Mouse (Mus musculus) kidney, postnatal 0 days (tissue): Measurements from ENCODE around the gene Thap12. TPM values are rescaled to one million over a fixed set of nuclear protein-coding genes. Genes with fewer than 3 reads are reported as not detected.
A peak's percentile ranks its signal among the peaks of the same experiment; 100 is the strongest.

ENCODE experiments used
- ATAC-seq: fragments of 200-750 bp; cut with Nextera tagmentation; replicated peaks from 2 replicates; pipeline ENCODE4 v1.8.0; 2017; ENCODE audit warnings: low read depth, moderate number of reproducible peaks, moderate TSS enrichment, moderate library complexity; ENCODE audit not compliant: low FRiP score
- DNase-seq: peaks from one replicate; pipeline ENCODE4 v3.0.0-alpha.2; 2016; ENCODE audit warnings: low spot score
- H3K27ac ChIP-seq: fragments of 300-500 bp; sonication (generic); 2 replicates; pipeline ENCODE4 v1.5.1; 2014; ENCODE audit warnings: mild to moderate bottlenecking
- H3K27me3 ChIP-seq: fragments of 300-500 bp; sonication (generic); 2 replicates; pipeline ENCODE4 v1.6.1; 2014; ENCODE audit warnings: low read length, mixed read lengths; ENCODE audit not compliant: insufficient read depth
- H3K36me3 ChIP-seq: fragments of 300-500 bp; sonication (generic); 2 replicates; pipeline ENCODE4 v1.6.1; 2014; ENCODE audit warnings: low read length, mixed read lengths; ENCODE audit not compliant: insufficient read depth
- H3K4me1 ChIP-seq: fragments of 300-500 bp; sonication (generic); replicated peaks from 2 replicates; pipeline ENCODE4 v1.6.1; 2014; ENCODE audit warnings: antibody characterized with exemption, low read length, mixed read lengths; ENCODE audit not compliant: insufficient read depth
- H3K4me2 ChIP-seq: fragments of 300-500 bp; sonication (generic); 2 replicates; pipeline ENCODE4 v1.6.1; 2014; ENCODE audit warnings: mild to moderate bottlenecking, low read length, moderate library complexity, mixed read lengths
- H3K4me3 ChIP-seq: fragments of 300-500 bp; sonication (generic); replicated peaks from 2 replicates; pipeline ENCODE4 v1.5.1; 2014; ENCODE audit warnings: low read depth, low read length
- H3K9ac ChIP-seq: fragments of 300-500 bp; sonication (generic); 2 replicates; pipeline ENCODE4 v1.6.1; 2014; ENCODE audit warnings: low read depth, low read length
- H3K9me3 ChIP-seq: fragments of 300-500 bp; sonication (generic); replicated peaks from 2 replicates; pipeline ENCODE4 v1.6.1; 2016; ENCODE audit warnings: low read length, inconsistent platforms, mixed read lengths
- CTCF ChIP-seq: IDR thresholded peaks from 2 replicates; pipeline ENCODE4 v1.5.1; 2016; ENCODE audit warnings: antibody characterized with exemption, low read depth, mild to moderate bottlenecking, moderate library complexity
- WGBS: fragments of 180-500 bp; shearing (Covaris S2); extraction: QIAGEN DNeasy Blood & Tissue Kit; methylation state at CpG from one replicate; pipeline ENCODE4 v1.1.7; 2014; 5-methylcytosine and 5-hydroxymethylcytosine counted together
- polyA plus RNA-seq: library from polyadenylated mRNA; unstranded; fragments of >200 nt; fragmentation: Nextera tagmentation; extraction: Ambion mirVana; gene quantifications from 2 replicates; pipeline ENCODE4 v1.2.1, GENCODE M21; 2015

Thap12 gene
- polyA plus RNA-seq, 1 experiment from 2014 or later, result 45.5 TPM

- no peak overlapping the region for H3K4me3 ChIP-seq
- DNase-seq, result peak; percentile 79
- TF ChIP-seq CTCF, result no peak
- 0 out of 2 replicates have a peak, but pooled peaks cover 3% of the 10 kb centered on the region for H3K4me1 ChIP-seq
- 30% methylated on average over 7 of the region's 7 CpGs for WGBS
- H3K9ac ChIP-seq, result no peak overlapping the region
- ATAC-seq, result no peak
- peak overlapping the region; percentile 16 for H3K4me2 ChIP-seq
- no peaks in the 10 kb centered on the region for H3K9me3 ChIP-seq
- peak overlapping the region; percentile 50; the same call in 1 of the 2 replicates for H3K27ac ChIP-seq
- H3K27me3 ChIP-seq, result no peaks in the 10 kb centered on the region
- H3K36me3 ChIP-seq, result no peaks in the 10 kb centered on the region
These were observed 24.5 kb upstream of the Thap12 start for GRCm38 (mm10) chr7:98678441-98678840.

GRCm38 (mm10) chr7:98680691-98681090 lies 22.2 kb upstream of the Thap12 start:
- Histone ChIP-seq H3K4me3 (no peak overlapping the region), H3K9ac (no peak overlapping the region), H3K4me2 (no peak overlapping the region), H3K36me3 (no peaks in the 10 kb centered on the region), H3K27me3 (no peaks in the 10 kb centered on the region), H3K9me3 (no peaks in the 10 kb centered on the region), H3K4me1 (0 out of 2 replicates have a peak, but pooled peaks cover 3% of the 10 kb centered on the region), H3K27ac (no peak overlapping the region)
- ATAC-seq (no peak), DNase-seq (no peak)
- WGBS, result 65% methylated on average over 2 of the region's 2 CpGs
- no peak for TF ChIP-seq CTCF

- ATAC-seq (no peak), DNase-seq (no peak)
- WGBS, result 94% methylated on average over 10 of the region's 10 CpGs
- Histone ChIP-seq H3K27ac (no peak overlapping the region), H3K4me3 (no peak overlapping the region), H3K4me1 (no peaks in the 10 kb centered on the region), H3K9me3 (no peaks in the 10 kb centered on the region), H3K27me3 (no peaks in the 10 kb centered on the region), H3K4me2 (no peak overlapping the region), H3K9ac (no peak overlapping the region), H3K36me3 (no peaks in the 10 kb centered on the region)
- TF ChIP-seq CTCF, result no peak
These were observed 20.1 kb upstream of the Thap12 start for GRCm38 (mm10) chr7:98682821-98683220.

- H3K9ac ChIP-seq, result 0 out of 2 replicates have a peak overlapping the region, but pooled peaks have one; percentile 27
- H3K36me3 ChIP-seq, result no peaks in the 10 kb centered on the region
- H3K4me1 ChIP-seq, result no peaks in the 10 kb centered on the region
- DNase-seq, result peak; percentile 90
- H3K27me3 ChIP-seq, result no peaks in the 10 kb centered on the region
- peak; percentile 76 for TF ChIP-seq CTCF
- H3K4me3 ChIP-seq, result peak overlapping the region; percentile 11; the same call in 1 of the 2 replicates
- peak; percentile 91 for ATAC-seq
- no peaks in the 10 kb centered on the region for H3K9me3 ChIP-seq
- no peak overlapping the region for H3K27ac ChIP-seq
- 16% methylated on average over 13 of the region's 13 CpGs for WGBS
- peak overlapping the region; percentile 44 for H3K4me2 ChIP-seq
These were observed 17.0 kb upstream of the Thap12 start for GRCm38 (mm10) chr7:98685895-98686294.

GRCm38 (mm10) chr7:98690126-98690525 lies 12.8 kb upstream of the Thap12 start:
- WGBS, result 76% methylated on average over 1 of the region's 1 CpGs
- no peak for ATAC-seq

GRCm38 (mm10) chr7:98690831-98691230 lies 12.1 kb upstream of the Thap12 start:
- H3K36me3 ChIP-seq, result no peaks in the 10 kb centered on the region
- no peak overlapping the region for H3K4me2 ChIP-seq
- no peaks in the 10 kb centered on the region for H3K9me3 ChIP-seq
- WGBS, result 5% methylated on average over 3 of the region's 3 CpGs
- no peaks in the 10 kb centered on the region for H3K27me3 ChIP-seq
- peak overlapping the region; percentile 15; the same call in 1 of the 2 replicates for H3K27ac ChIP-seq
- no peak overlapping the region for H3K4me3 ChIP-seq
- no peak overlapping the region for H3K9ac ChIP-seq
- no peak for DNase-seq
- TF ChIP-seq CTCF, result peak; percentile 19; the same call in 1 of the 2 replicates
- H3K4me1 ChIP-seq, result no peaks in the 10 kb centered on the region; the same call in none of the 2 replicates
- ATAC-seq, result no peak

More at GRCm38 (mm10) chr7:98690126-98690525, 12.8 kb upstream of the Thap12 start:
- H3K36me3 ChIP-seq, result no peaks in the 10 kb centered on the region
- TF ChIP-seq CTCF, result no peak
- no peak overlapping the region for H3K27ac ChIP-seq
- H3K4me1 ChIP-seq, result no peaks in the 10 kb centered on the region; the same call in none of the 2 replicates
- DNase-seq, result no peak
- no peak overlapping the region for H3K9ac ChIP-seq
- H3K4me3 ChIP-seq, result no peak overlapping the region
- H3K27me3 ChIP-seq, result no peaks in the 10 kb centered on the region
- no peaks in the 10 kb centered on the region for H3K9me3 ChIP-seq
- no peak overlapping the region for H3K4me2 ChIP-seq
